Mouse (Mus musculus): Measurements from ENCODE around the gene Psap.

DNA sequence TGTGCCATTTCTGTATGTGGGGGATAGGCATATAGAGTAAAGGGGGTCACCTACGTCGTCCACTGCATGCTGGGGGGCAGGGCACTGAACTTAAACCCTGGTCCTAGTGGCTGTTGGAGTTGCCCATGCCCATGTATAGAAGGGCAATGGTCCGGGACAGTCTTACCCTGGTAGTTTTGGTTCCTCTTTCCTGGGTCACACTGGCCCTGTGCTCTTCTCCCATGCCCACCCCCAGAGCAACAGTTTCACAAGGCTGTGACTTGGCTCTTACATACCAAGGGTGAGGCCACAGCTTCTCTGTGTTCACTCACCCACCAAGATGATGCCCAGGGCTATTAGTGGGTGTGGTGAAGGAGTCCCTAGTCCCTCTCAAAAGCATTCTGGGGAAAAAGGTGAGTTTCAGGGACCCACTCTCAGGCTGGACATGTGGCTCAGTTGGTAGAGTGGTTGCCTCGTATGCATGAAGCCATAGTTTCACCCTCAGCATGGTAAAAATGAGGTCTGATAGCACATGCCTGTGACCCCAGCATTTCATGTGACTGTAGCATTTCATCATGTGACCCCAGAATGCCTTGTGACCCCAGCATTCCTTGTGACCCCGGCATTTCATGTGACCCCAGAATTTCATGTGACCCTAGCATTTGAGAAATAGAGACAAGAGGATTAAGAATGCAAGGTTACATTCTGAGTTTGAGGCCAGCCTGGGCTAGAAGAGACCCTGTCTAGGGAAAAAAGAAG lies 16.7 kb upstream of the Psap start:
- TF ChIP-seq CTCF (conservative IDR thresholded peaks at IDR 0.05; ENCODE audit: insufficient read depth, insufficient read length, low read depth, low read length) (no peak), POLR2A (IDR thresholded peaks at IDR 0.05; ENCODE audit: low read depth, low read length) (no peak)

Measured in kidney, adult 2 months (tissue).